Mouse (Mus musculus) lung, postnatal 0 days (tissue): ENCODE measurements around the gene Cct7. TPM values are rescaled to one million over a fixed set of nuclear protein-coding genes. Genes with fewer than 3 reads are reported as not detected.

Source experiments
- ATAC-seq: fragments of 200-750 bp; cut with Nextera tagmentation; 2 replicates; pipeline ENCODE4 v1.8.0; 2017; ENCODE audit warnings: moderate library complexity
- DNase-seq: peaks from one replicate; pipeline ENCODE4 v3.0.0-alpha.2; 2016; ENCODE audit warnings: low spot score
- H3K27ac ChIP-seq: fragments of 300-500 bp; sonication (generic); 2 replicates; pipeline ENCODE4 v1.5.1; 2014; ENCODE audit warnings: antibody characterized with exemption, mild to moderate bottlenecking, low read length, mixed read lengths
- H3K27me3 ChIP-seq: fragments of 300-500 bp; sonication (generic); replicated peaks from 2 replicates; pipeline ENCODE4 v1.6.1; 2014; ENCODE audit warnings: low read length, mixed read lengths; ENCODE audit not compliant: insufficient read depth
- H3K36me3 ChIP-seq: fragments of 300-500 bp; sonication (generic); 2 replicates; pipeline ENCODE4 v1.6.1; 2014; ENCODE audit warnings: low read length, mixed read lengths; ENCODE audit not compliant: insufficient read depth
- H3K4me1 ChIP-seq: fragments of 300-500 bp; sonication (generic); 2 replicates; pipeline ENCODE4 v1.6.1; 2014; ENCODE audit warnings: antibody characterized with exemption, low read depth, low read length, mixed read lengths; ENCODE audit not compliant: insufficient read depth
- H3K4me2 ChIP-seq: fragments of 300-500 bp; sonication (generic); replicated peaks from 2 replicates; pipeline ENCODE4 v1.6.1; 2014; ENCODE audit warnings: low read depth, mild to moderate bottlenecking, low read length, moderate library complexity, mixed read lengths
- H3K4me3 ChIP-seq: fragments of 300-500 bp; sonication (generic); 2 replicates; pipeline ENCODE4 v1.5.1; 2014; ENCODE audit warnings: low read depth, low read length
- H3K9ac ChIP-seq: fragments of 300-500 bp; sonication (generic); replicated peaks from 2 replicates; pipeline ENCODE4 v1.6.1; 2014; ENCODE audit warnings: low read depth, mild to moderate bottlenecking
- H3K9me3 ChIP-seq: fragments of 300-500 bp; sonication (generic); 2 replicates; pipeline ENCODE4 v1.6.1; 2016; ENCODE audit warnings: low read length, mixed read lengths
- CTCF ChIP-seq: IDR thresholded peaks from 2 replicates; pipeline ENCODE4 v1.5.1; 2016; ENCODE audit warnings: antibody characterized with exemption, mild to moderate bottlenecking
- EP300 ChIP-seq: IDR thresholded peaks from 2 replicates; pipeline ENCODE4 v1.6.1; 2016; ENCODE audit warnings: antibody characterized with exemption, mild to moderate bottlenecking, control low read depth
- WGBS: fragments of 180-500 bp; shearing (Covaris S2); extraction: QIAGEN DNeasy Blood & Tissue Kit; methylation state at CpG from one replicate; pipeline ENCODE4 v1.1.7; 2014; 5-methylcytosine and 5-hydroxymethylcytosine counted together
- polyA plus RNA-seq: library from polyadenylated mRNA; unstranded; fragments of >200 nt; fragmentation: Nextera tagmentation; extraction: Ambion mirVana; gene quantifications from 2 replicates; pipeline ENCODE4 v1.2.1, GENCODE M21; 2015

The Cct7 gene
- polyA plus RNA-seq, 1 experiment from 2014 or later = 200 TPM

DNA sequence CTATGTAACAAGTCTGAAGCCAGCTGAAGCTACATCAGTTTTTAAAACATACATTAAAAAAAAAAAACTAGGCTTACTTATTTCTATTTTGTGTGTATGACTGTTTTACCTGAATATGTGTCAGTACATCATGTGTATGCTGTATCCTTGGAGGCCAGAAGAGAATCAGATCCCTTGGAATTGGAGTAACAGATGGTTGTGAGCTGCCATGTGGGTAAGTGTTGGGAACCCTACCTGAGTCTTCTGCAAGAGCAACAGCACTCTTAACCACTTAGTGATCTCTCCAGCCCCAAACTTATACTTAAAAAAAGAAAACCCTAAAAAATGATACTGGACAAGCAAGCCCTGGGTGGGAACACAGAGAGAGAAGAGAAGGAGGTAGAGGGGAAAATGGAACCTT, 45.7 kb downstream of the Cct7 start:
- Histone ChIP-seq H3K9me3 (no peaks in the 10 kb centered on the region), H3K36me3 (no peaks in the 10 kb centered on the region), H3K4me3 (no peak overlapping the region), H3K4me2 (no peak overlapping the region), H3K27me3 (no peaks in the 10 kb centered on the region), H3K9ac (no peak overlapping the region), H3K4me1 (no peaks in the 10 kb centered on the region), H3K27ac (no peak overlapping the region)
- DNase-seq (no peak), ATAC-seq (no peak)
- TF ChIP-seq CTCF = no peak
- TF ChIP-seq EP300 = no peak

DNA sequence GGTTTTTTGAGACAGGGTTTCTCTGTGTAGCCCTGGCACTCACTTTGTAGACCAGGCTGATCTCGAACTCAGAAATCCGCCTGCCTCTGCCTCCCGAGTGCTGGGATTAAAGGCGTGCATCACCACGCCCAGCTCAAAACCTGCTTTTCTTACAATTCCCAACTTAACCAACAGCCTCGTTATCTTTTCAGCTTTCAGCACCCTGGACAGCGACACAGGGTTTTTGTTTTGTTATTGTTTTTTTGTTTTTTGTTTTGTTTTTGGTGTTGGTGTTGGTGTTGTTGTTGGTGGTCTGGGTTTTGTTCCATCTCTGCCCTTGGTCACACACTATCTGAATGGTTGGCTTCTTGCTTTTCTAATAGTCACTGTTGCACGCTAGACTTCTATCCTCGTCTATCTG, 46.8 kb downstream of the Cct7 start:
- 55% methylated on average over 9 of the region's 9 CpGs for WGBS
- no peaks in the 10 kb centered on the region for H3K36me3 ChIP-seq
- TF ChIP-seq EP300 (no peak), CTCF (no peak)
- H3K27me3 ChIP-seq = no peaks in the 10 kb centered on the region
- H3K4me2 ChIP-seq = no peak overlapping the region
- no peaks in the 10 kb centered on the region; the same call in 1 of the 2 replicates for H3K4me1 ChIP-seq
- no peaks in the 10 kb centered on the region for H3K9me3 ChIP-seq
- ATAC-seq (no peak), DNase-seq (no peak)
- H3K4me3 ChIP-seq = no peak overlapping the region
- no peak overlapping the region for H3K9ac ChIP-seq
- H3K27ac ChIP-seq = no peak overlapping the region

DNA sequence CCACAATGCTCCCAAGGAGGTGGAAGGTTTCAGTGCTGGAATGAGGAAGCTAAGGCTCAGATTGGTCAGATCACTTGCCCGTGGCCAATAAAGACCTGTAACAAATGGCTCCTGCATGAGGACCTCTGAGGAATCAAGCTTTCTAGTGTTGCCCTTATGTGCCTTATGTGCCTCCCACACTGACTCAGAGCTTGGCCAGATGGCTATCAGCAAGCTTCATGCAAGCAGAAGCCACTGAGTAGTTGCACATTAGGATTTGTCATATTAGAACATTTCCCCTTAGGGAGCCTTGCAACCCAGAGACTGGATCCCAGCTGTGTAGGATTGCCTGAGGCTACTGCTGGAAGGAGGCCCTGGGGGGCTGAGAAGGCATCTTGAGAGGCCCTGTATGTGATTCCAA, 49.1 kb downstream of the Cct7 start:
- TF ChIP-seq CTCF (no peak), EP300 (no peak)
- no peaks in the 10 kb centered on the region for H3K27me3 ChIP-seq
- ATAC-seq = no peak
- H3K4me1 ChIP-seq = no peaks in the 10 kb centered on the region; the same call in 1 of the 2 replicates
- no peaks in the 10 kb centered on the region for H3K9me3 ChIP-seq
- no peak overlapping the region for H3K4me3 ChIP-seq
- no peak overlapping the region for H3K27ac ChIP-seq
- no peak overlapping the region for H3K4me2 ChIP-seq
- no peak overlapping the region for H3K9ac ChIP-seq
- whole genome bisulfite sequencing = 64% methylated on average over 1 of the region's 1 CpGs
- no peaks in the 10 kb centered on the region for H3K36me3 ChIP-seq
- DNase-seq = no peak

DNA sequence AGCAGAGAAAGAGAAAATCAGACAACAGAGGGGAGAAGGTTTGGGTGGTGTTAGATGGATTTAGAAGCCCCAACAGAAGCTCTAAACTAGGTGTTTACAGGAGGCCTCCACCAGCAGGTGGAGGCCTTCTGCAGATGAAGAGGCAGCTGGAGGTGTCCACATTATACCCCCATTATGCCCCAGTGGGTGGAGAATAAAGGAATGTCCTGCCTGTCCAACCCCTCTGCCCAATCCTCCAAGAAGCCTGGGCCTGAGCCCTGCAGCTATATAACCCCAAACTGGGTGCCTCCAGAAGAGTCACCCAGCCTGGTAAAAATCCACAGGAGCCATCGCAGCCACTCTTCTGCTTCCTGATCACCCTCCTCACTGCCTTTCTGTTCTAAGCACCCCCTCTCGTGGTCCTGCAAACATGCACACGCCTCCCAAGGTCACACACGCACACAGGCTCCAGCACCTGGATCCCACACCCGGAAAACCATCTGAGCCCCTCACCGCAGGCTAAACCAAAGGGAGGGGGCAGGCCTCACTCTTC, 50.3 kb downstream of the Cct7 start:
- ATAC-seq = no peak
- Histone ChIP-seq H3K9me3 (no peaks in the 10 kb centered on the region), H3K27me3 (no peaks in the 10 kb centered on the region), H3K4me3 (no peak overlapping the region), H3K4me2 (no peak overlapping the region), H3K9ac (no peak overlapping the region), H3K27ac (no peak overlapping the region), H3K4me1 (no peaks in the 10 kb centered on the region; the same call in 1 of the 2 replicates), H3K36me3 (no peaks in the 10 kb centered on the region)
- DNase-seq = no peak
- no peak for TF ChIP-seq EP300
- 8% methylated on average over 6 of the region's 6 CpGs for WGBS

DNA sequence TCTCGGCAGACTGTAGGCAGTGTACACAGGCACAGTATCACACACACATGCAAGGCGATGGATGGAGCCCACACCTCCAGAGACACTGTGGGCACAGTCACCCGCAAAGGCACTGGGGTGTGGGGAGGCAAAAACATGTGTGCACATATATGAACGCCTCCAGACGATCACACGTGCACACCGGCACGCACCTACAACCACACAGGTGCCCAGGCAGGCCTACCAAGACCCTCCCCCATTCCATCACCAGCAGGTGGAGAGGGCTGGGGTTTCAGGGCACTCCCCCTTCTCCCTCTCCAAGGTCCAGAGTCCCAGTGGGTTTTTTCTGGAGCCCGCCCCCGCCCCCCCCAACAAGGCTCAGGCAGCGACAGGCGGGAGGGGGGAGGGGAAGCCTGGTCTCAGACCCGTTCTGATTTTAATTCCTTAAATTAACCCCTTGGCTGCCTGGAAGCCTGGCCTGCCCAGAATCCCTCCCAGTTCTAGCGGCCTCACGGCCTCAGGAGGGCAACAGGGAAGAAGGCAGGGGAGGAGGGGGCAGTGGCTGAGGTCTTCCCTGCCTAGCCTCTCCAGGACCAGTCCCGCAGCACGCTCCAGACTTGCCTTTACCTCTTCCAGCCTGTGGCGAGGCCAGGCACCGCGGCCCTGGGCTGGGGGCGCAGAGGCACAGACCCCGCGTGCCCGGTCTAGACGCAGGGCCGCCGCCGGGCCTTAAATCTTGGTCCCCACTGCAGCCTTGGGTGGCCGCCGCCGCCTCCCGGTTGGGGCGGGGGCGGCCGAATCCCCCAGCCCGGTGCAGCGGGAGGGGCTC, 51.0 kb downstream of the Cct7 start:
- TF ChIP-seq CTCF (no peak), EP300 (no peak)

DNA sequence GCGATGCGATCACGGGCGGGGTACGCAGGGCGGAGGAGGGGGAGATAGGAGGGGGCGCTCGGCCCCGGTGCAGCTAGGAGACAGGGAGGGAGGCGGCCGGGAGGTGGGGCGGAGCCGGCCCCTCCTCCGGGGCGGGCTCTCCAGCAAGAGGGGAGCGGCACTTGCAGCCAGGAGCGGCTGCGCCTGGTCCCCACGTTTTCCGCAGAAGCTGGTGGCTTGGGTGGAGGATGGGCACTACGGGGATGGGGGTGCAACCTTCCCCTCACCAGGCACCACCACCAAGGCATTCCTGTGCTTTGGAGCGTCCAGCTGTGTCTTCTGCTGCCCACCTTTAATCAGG, 51.6 kb downstream of the Cct7 start, which contains the start of gene Fbxo41:
TSS of gene Fbxo41 (minus strand) at position 84 of the 340 bp plus-strand sequence.
- WGBS = under 1% methylated on average over 10 of the region's 22 CpGs

More for the DNA sequence above, 51.0 kb downstream of the Cct7 start:
- ATAC-seq (no peak), DNase-seq (no peak)
- H3K27me3 ChIP-seq = no peaks in the 10 kb centered on the region
- H3K4me2 ChIP-seq = peak overlapping the region; percentile 90
- H3K4me1 ChIP-seq = no peaks in the 10 kb centered on the region; the same call in 1 of the 2 replicates
- H3K27ac ChIP-seq = no peak overlapping the region
- H3K9ac ChIP-seq = no peak overlapping the region
- peak overlapping the region; percentile 44 for H3K4me3 ChIP-seq
- H3K36me3 ChIP-seq = no peaks in the 10 kb centered on the region
- WGBS = 2% methylated on average over 23 of the region's 37 CpGs
- H3K9me3 ChIP-seq = no peaks in the 10 kb centered on the region

More for the DNA sequence above, 51.6 kb downstream of the Cct7 start, which contains the start of gene Fbxo41:
- Histone ChIP-seq H3K36me3 (no peaks in the 10 kb centered on the region), H3K4me2 (peak within 1 kb of the TSS; percentile 90), H3K4me3 (peak within 1 kb of the TSS; percentile 44), H3K9me3 (no peaks in the 10 kb centered on the region), H3K27ac (no peak within 1 kb of the TSS), H3K9ac (no peak within 1 kb of the TSS), H3K27me3 (no peaks in the 10 kb centered on the region), H3K4me1 (no peaks in the 10 kb centered on the region; the same call in 1 of the 2 replicates)
- DNase-seq = peak; percentile 25
- TF ChIP-seq CTCF = no peak
- no peak for TF ChIP-seq EP300
- peak; percentile 52; the same call in 1 of the 2 replicates for ATAC-seq
